Mouse (Mus musculus): ENCODE data around the gene Adam10. TPM values are rescaled to one million over a fixed set of nuclear protein-coding genes. Genes with fewer than 3 reads are reported as not detected.

Adam10 gene
- polyA plus RNA-seq, 1 experiment: 44.9 TPM

GRCm38 (mm10) chr9:70665372-70666145 lies 13.2 kb upstream of the Adam10 start:
- H3K27ac ChIP-seq (ENCODE audit: insufficient read depth, low read length): peak overlapping the region; percentile 98
- DNase-seq: peak; percentile 96 to 98
- H3K27me3 ChIP-seq (ENCODE audit: control insufficient read depth, insufficient read depth, low read length): no peaks in the 10 kb centered on the region
- no peak; the same call in 1 of the 2 replicates for TF ChIP-seq CTCF (IDR thresholded peaks at IDR 0.05; ENCODE audit: borderline replicate concordance, insufficient read depth, low read depth, low read length)
- peak; percentile 22; the same call in 1 of the 2 replicates for TF ChIP-seq POLR2A (IDR thresholded peaks at IDR 0.05; ENCODE audit: borderline replicate concordance, insufficient read depth, low read length)
- 11% methylated on average over 16 of the region's 16 CpGs for WGBS
- H3K4me3 ChIP-seq (replicated peaks; ENCODE audit: insufficient read depth, low read depth, low read length): no peak overlapping the region
- H3K4me1 ChIP-seq (ENCODE audit: control insufficient read depth, insufficient read depth, low read length): peaks cover 20% of the 10 kb centered on the region

DNA sequence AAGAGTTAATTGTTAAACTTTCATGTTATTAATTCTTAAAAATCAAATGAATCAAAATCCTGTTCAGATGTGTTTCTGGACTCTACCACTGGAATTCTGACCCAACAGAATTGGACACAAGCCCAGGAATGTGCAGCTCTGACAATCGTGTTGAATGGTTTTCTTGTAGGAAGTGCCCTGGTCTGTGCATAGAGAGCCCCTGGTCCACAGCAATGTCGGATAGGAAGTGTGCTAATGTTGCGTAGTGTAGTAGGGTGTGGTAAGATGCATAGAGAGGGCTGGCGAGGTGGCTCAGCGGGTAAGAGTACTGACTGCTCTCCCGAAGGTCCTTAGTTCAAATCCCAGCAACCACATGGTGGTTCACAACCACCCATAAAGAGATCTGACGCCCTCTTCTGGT lies 12.0 kb upstream of the Adam10 start:
- Histone ChIP-seq H3K27ac (ENCODE audit: insufficient read depth, low read length) (peak overlapping the region; percentile 19), H3K4me1 (ENCODE audit: control insufficient read depth, insufficient read depth, low read length) (peaks cover 20% of the 10 kb centered on the region), H3K4me3 (replicated peaks; ENCODE audit: insufficient read depth, low read depth, low read length) (no peak overlapping the region), H3K27me3 (ENCODE audit: control insufficient read depth, insufficient read depth, low read length) (no peaks in the 10 kb centered on the region)
- DNase-seq: no peak
- 69% methylated on average over 7 of the region's 7 CpGs for WGBS
- TF ChIP-seq CTCF (IDR thresholded peaks at IDR 0.05; ENCODE audit: borderline replicate concordance, insufficient read depth, low read depth, low read length): no peak
- no peak for TF ChIP-seq POLR2A (IDR thresholded peaks at IDR 0.05; ENCODE audit: borderline replicate concordance, insufficient read depth, low read length)

DNA sequence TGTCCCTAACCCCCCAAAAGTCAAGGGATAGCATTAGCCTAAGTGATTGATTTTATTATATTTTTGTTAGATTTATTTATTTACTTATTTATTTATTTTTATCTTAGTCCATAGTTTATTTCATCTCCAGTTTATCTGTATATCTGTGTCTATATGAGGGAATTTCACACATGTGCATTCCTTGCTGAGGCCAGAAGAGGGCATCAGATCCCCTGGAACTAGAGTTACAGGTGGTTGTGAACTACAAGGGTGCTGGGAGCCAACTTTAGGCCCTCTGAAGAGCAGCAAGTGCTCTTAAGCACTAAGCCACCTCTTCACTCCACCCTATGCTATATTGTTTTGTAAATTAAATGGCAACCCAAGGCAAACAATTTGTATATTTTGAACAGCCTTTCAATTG lies 10.7 kb upstream of the Adam10 start:
- Histone ChIP-seq H3K4me3 (replicated peaks; ENCODE audit: insufficient read depth, low read depth, low read length) (no peak overlapping the region), H3K4me1 (ENCODE audit: control insufficient read depth, insufficient read depth, low read length) (peaks cover 20% of the 10 kb centered on the region), H3K27me3 (ENCODE audit: control insufficient read depth, insufficient read depth, low read length) (no peaks in the 10 kb centered on the region), H3K27ac (ENCODE audit: insufficient read depth, low read length) (no peak overlapping the region)
- DNase-seq: no peak
- TF ChIP-seq CTCF (IDR thresholded peaks at IDR 0.05; ENCODE audit: borderline replicate concordance, insufficient read depth, low read depth, low read length) (0 out of 2 replicates have a peak, but pooled peaks have one; percentile 22), POLR2A (IDR thresholded peaks at IDR 0.05; ENCODE audit: borderline replicate concordance, insufficient read depth, low read length) (no peak)

- Histone ChIP-seq H3K4me3 (replicated peaks; ENCODE audit: insufficient read depth, low read depth, low read length) (no peak overlapping the region), H3K27me3 (ENCODE audit: control insufficient read depth, insufficient read depth, low read length) (no peaks in the 10 kb centered on the region), H3K4me1 (ENCODE audit: control insufficient read depth, insufficient read depth, low read length) (peaks cover 17% of the 10 kb centered on the region), H3K27ac (ENCODE audit: insufficient read depth, low read length) (no peak overlapping the region)
- TF ChIP-seq CTCF (IDR thresholded peaks at IDR 0.05; ENCODE audit: borderline replicate concordance, insufficient read depth, low read depth, low read length): no peak
- TF ChIP-seq POLR2A (IDR thresholded peaks at IDR 0.05; ENCODE audit: borderline replicate concordance, insufficient read depth, low read length): no peak
- 75% methylated on average over 2 of the region's 2 CpGs for WGBS
- no peak for DNase-seq
Measured at GRCm38 (mm10) chr9:70669197-70669596, 9.6 kb upstream of the Adam10 start.

- Histone ChIP-seq H3K4me1 (ENCODE audit: control insufficient read depth, insufficient read depth, low read length) (peaks cover 10% of the 10 kb centered on the region; the same call in 1 of the 2 replicates), H3K27me3 (ENCODE audit: control insufficient read depth, insufficient read depth, low read length) (no peaks in the 10 kb centered on the region), H3K4me3 (replicated peaks; ENCODE audit: insufficient read depth, low read depth, low read length) (no peak overlapping the region), H3K27ac (ENCODE audit: insufficient read depth, low read length) (no peak overlapping the region)
- WGBS: 92% methylated on average over 6 of the region's 6 CpGs
- no peak for DNase-seq
- TF ChIP-seq POLR2A (IDR thresholded peaks at IDR 0.05; ENCODE audit: borderline replicate concordance, insufficient read depth, low read length) (no peak), CTCF (IDR thresholded peaks at IDR 0.05; ENCODE audit: borderline replicate concordance, insufficient read depth, low read depth, low read length) (no peak)
Measured at GRCm38 (mm10) chr9:70670381-70670780, 8.4 kb upstream of the Adam10 start.

DNA sequence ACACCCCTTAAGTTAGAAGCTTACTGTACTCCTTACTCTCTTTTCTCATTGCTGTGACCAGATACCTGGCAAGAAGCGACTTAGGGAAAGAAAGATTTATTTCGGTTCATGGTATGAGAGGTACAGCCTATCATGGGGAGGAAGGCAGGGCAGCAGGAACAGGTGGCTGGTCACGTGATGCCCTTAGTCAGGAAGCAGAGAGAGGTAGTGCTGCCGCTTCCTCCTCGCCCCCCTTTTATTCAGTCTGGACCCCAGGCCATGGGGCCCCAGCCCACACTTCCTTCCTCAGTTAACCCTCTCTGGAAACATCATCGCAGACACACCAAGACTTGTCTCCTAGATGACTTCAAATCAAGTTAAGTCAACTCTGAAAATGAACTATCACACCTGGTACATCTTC lies 7.5 kb upstream of the Adam10 start:
- WGBS: 66% methylated on average over 6 of the region's 6 CpGs
- Histone ChIP-seq H3K27ac (ENCODE audit: insufficient read depth, low read length) (no peak overlapping the region), H3K27me3 (ENCODE audit: control insufficient read depth, insufficient read depth, low read length) (no peaks in the 10 kb centered on the region), H3K4me1 (ENCODE audit: control insufficient read depth, insufficient read depth, low read length) (peaks cover 3% of the 10 kb centered on the region; the same call in 1 of the 2 replicates), H3K4me3 (replicated peaks; ENCODE audit: insufficient read depth, low read depth, low read length) (no peak overlapping the region)
- no peak for TF ChIP-seq POLR2A (IDR thresholded peaks at IDR 0.05; ENCODE audit: borderline replicate concordance, insufficient read depth, low read length)
- TF ChIP-seq CTCF (IDR thresholded peaks at IDR 0.05; ENCODE audit: borderline replicate concordance, insufficient read depth, low read depth, low read length): no peak
- DNase-seq: no peak

- Histone ChIP-seq H3K27me3 (ENCODE audit: control insufficient read depth, insufficient read depth, low read length) (no peaks in the 10 kb centered on the region), H3K27ac (ENCODE audit: insufficient read depth, low read length) (no peak overlapping the region), H3K4me3 (replicated peaks; ENCODE audit: insufficient read depth, low read depth, low read length) (no peak overlapping the region), H3K4me1 (ENCODE audit: control insufficient read depth, insufficient read depth, low read length) (no peaks in the 10 kb centered on the region; the same call in 1 of the 2 replicates)
- DNase-seq: peak in 1 of 2 experiments; percentile 56
- 39% methylated on average over 10 of the region's 10 CpGs for WGBS
- no peak for TF ChIP-seq POLR2A (IDR thresholded peaks at IDR 0.05; ENCODE audit: borderline replicate concordance, insufficient read depth, low read length)
- peak; percentile 60 for TF ChIP-seq CTCF (IDR thresholded peaks at IDR 0.05; ENCODE audit: borderline replicate concordance, insufficient read depth, low read depth, low read length)
Measured at GRCm38 (mm10) chr9:70671772-70672579, 6.8 kb upstream of the Adam10 start.

Measured in cerebellum, adult 2 months (tissue).